Mouse (Mus musculus) NIH3T3 (cell line): ENCODE measurements around the gene Nelfb.
"Not testable (repeated sequence)": the region's sequence is repeated elsewhere in the genome, so short reads cannot be mapped to it uniquely, and the experiment has no call there.

Experiments used
- DNase-seq: peaks from one replicate; pipeline ENCODE4 v3.0.0-alpha.2; 2012; ENCODE audit warnings: low read depth

The Nelfb gene

GRCm38 (mm10) chr2:25211121-25211670, at the start of gene Nelfb:
Nelfb (minus strand) TSS chr2:25211489.
- DNase-seq: peak; percentile 95

GRCm38 (mm10) chr2:25258887-25259286, 47.6 kb upstream of the Nelfb start:
- peak; percentile 47 for DNase-seq

GRCm38 (mm10) chr2:25257250-25257649, 46.0 kb upstream of the Nelfb start:
- DNase-seq: not testable (repeated sequence)

DNA sequence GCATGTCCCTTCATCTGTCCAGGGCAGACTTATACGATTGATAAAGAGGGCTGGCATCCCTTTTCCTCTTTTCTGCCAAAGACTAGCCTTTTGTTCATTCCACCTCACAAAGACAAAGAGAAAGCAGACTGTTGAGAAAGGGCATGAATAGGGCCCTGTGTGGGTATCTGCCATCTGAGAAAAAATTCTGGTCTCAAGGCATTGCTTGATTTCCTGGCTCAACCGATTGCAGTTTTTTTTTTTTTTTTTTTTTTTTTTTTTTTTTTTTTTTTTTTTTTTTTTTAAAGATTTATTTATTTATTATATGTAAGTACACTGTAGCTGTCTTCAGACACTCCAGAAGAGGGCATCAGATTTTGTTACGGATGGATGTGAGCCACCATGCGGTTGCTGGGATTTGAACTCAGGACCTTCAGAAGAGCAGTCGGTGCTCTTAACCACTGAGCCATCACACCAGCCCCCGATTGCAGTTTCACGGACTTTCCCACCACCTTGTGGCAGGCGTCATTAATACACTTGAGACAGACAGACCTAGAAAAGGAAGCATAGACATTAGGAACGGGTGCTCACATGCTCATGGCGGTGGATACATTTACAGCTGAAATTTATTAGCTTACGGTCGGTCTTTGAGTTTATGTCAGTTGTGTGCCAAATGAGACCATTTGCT, 45.3 kb upstream of the Nelfb start:
- DNase-seq: peak; percentile 80

DNA sequence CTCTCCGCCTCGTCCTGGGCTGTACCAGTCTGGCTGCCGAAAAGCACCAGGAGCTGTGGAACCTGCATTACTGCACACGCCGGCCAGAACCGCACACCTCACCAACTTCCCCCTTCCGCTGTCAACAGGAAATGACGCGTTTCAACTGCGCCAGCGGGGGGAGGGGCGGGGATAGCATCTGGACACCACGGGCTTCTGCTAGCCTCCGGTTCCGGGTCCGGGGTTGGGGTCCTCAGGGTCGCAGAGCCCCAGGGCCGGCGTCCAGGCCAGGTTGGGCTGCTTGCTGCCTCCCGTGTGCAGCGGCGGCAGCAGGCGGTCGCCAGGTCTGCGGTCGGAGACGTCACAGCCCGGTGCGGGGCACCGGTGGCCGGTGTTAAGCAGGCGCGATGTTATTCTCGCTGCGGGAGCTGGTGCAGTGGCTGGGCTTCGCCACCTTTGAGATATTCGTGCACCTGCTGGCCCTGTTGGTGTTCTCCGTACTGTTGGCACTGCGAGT, 44.0 kb upstream of the Nelfb start, which contains the start of gene Tmem203:
TSS of gene Tmem203 (plus strand) at position 156 of the 496 bp plus-strand sequence.
- DNase-seq: peak; percentile 94

DNA sequence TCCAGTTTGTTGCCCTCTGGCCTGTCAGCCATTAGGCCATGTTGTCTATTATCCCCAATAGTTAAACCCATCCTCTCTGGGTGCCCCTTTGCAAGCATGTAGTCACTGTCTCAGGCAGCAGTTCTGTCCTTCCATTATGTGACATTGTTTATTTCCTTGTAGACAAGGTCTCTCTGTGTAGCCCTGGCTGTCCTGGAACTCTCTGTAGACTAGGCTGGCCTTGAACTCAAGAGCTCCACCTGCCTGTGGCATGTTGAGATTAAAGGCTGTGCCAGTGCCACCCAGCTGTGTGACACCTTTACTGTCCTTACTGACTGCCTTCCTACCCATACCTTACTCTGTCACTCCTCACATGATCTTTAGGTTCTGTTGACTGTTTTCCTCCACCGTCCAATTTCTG, 41.0 kb upstream of the Nelfb start:
- no peak for DNase-seq

DNA sequence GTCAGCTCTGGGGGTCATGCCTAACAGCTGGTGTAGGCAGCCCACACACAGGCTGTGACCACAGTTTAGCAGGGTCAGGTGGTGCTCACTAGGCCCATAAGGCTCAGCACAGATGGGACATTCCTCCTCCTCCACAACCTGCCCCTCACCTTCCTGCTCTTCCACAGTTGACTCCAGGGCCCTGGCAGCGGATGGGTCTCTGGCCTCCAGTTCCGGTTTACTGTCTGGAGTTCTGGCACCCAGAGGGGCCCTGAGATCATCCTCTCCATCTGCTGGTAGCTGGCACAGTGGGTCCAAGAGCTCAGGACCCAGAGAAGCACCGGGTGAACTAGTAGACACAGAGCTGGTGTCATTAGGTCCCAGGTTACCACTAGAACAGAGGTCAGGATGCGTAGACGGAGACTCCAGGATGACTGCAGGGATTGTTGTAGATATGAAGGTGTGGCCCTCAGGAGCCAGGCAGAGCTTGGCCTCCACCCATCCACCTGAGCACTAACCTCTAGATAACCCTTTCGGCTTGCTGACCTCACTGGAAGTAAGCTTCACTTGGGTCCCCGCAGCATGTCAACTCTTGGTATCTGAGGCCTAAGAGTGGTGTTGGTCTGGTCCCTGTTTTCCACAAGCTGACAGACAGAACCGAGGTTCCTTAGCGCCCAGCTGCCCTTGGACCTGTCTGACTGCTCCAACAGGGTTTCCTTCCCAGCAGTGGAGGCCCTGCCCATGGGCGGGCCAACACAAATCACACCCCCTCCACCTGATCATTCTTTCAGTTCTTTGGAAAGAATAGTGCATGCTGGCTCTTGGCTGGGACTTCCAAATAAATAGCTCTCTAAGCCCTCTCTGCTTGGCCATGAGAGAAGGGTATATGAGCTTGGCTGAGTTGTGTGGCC, 35.1 kb upstream of the Nelfb start, which contains the start of gene AL732309.1:
TSS of gene AL732309.1 (minus strand) at position 681 of the 890 bp plus-strand sequence.
- no peak for DNase-seq

DNA sequence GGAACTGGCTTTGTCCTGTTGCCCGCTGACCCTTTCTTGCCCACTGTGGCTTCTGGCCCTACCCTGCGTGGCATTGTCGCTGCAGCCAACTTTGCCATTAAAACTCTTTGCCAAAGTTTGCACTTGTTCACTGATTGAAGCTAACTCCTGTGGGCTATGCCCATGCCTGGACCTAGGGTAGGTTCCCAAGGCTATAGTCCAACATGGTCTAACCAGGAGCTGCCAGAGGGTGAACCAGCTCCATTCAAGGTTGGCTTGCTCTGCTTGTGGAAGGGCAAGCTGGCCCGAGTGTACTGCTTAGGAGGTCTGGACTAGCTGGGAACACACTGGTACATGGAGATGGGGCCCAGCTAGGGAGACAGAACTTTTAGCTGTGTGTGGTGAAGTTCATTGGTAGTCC, 32.9 kb upstream of the Nelfb start:
- DNase-seq: no peak

DNA sequence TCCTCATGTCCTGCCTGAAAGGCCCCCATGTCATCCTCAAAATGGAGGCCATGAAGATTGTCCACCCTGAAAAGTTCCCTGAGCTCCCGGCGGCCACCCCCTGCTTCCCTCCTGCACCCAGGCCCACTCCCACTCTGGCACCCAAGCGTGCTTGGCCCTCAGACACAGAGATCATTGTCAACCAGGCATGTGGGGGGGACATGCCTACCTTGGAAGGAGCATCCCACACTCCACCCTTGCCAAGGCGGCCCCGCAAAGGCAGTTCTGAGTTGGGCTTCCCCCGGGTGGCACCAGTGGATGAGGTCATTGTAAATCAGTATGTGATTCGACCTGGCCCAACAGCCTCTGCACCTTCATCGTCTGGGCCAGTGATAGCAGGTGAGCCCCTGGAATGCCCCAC, 32.1 kb upstream of the Nelfb start:
- no peak for DNase-seq

DNA sequence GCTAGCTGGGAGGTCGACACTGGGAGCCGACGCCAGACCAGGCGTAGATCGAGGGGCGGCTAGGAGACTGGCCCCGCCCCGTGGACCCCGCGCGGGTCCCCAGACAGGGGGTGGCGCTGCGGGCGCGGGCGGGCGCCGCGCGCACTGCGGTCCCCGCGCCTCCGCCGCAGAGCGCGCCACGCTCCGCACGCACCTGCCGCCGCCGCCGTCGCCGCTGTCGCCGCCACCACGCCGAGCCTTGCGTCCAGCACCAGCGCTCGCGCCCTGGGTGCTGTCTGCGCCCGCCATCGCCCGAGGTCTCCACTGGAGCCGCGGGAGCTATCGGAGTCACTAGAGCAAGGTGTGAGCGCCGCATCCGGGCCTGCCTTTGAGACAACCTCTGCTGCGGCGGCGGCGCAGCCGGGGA, 30.8 kb upstream of the Nelfb start, which contains the start of the genes Rnf208 and Cysrt1:
TSS of gene Rnf208 (plus strand) at position 155 of the 406 bp plus-strand sequence.
TSS of gene Cysrt1 (minus strand) at position 352 of the 406 bp plus-strand sequence.
- DNase-seq: no peak

GRCm38 (mm10) chr2:25241438-25241775, 30.1 kb upstream of the Nelfb start:
- DNase-seq: no peak

DNA sequence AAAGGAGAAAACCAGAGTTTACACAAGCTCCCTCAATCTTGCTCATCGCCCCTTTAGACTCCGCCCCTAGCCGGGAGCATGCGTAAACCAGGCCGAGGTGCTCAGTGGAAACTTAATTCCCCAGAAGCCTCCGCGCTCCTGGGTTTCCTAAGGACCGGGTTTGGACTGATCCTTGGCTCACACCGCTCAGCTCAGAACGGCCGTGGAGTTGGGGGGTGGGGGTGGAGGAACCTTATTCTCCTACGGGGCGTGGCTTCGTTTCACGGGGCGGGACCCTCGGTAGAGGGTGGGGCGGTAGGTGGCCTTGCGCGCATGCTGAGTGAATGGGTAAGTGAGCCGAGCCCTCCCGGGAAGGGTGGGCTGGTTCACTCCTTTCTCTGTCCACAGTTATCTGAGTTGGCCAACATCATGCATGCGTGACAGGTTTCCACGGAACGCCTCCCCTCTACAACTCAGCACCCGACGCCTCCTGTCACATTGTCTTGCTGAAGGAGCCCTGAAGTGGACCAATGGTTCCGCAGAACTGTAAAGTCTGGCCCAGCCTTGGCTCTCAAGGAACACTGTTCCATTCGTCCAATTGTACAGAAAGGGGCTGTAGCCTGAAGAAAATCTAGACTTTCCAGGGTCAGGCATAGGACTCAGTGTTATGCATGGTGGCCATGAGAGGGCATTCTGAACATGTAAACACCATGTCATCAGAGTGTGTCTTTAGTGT, 29.6 kb upstream of the Nelfb start:
- no peak for DNase-seq

DNA sequence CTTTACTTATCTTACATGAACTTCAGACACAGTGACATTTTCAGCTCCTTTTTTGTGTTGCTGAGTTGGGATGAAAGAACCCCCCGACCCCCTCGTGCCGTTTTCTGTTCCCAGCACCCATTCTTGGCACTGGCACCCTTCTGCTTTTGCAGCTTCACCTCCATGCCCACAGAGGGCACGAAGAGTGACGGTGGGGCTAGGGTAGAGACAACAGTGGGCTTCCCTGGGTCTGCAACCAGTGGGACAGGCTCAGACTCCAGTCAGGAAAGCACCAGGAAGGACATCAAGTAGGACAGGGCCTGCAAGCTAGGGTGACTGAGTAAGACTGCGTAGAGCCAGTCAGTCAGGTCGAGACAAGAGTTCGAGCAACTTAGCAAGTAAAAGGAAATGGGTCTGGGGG, 29.0 kb upstream of the Nelfb start:
- no peak for DNase-seq

DNA sequence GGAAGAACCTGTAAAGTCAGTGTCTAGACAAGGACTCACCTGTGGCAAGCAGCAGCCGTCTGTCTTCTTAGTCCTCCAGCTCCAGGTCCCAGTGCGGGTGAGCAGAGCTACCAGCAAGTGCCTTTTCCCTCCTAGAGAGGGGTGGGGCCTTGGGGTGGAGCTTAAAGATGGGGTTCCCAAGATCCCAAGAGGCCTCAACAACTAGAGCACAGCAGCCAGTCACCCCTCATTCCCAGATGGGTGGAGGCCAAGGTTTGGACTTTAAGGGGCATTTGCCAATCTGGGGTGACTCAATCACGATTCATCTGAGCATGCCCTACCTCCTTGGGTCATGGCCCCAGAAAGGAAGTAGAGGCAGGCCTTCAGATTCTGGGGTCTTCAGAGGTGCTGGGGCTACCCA, 28.5 kb upstream of the Nelfb start:
- DNase-seq: no peak

- DNase-seq: no peak
These were observed 26.8 kb upstream of the Nelfb start for GRCm38 (mm10) chr2:25238106-25238505.

DNA sequence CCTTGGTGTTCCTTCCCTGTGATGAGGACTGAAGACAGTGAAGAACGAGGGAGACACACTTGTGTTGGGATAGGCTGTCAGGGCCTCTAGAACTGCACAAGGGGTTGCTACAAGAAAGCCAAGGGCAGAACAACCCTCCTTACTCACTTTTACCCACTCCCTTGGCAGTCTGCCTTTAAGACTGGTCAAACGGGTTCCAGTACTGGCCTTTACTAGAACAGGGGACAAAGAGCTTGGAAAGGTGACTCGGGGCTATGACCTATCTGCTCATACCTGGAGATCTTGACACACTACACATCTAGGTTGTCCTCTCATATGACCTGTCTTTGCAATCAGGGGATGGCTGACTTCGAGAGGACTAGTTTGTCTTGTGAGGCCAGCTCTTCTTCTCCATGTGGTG, 26.2 kb upstream of the Nelfb start:
- DNase-seq: no peak

DNA sequence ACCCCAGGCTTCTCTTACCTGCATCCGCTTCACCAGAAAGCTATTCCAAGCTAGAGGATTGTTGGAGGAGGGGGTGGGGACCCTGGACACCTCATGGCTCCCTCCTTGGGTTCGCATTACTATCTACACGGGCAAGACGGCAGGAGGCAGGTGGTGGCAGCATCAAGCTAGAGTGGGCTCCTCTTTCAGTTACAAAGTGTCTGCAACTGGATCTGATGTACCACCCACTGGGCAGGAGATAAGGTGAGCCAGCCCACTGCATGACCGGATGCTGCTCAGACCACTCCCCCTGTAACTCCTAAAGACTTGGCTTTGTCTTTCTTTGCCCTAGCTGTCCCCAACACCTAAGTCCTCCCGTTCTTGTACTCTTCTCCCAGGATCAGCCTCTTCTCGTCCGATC, 25.3 kb upstream of the Nelfb start, which contains the start of gene Rnf224:
TSS of gene Rnf224 (minus strand) at position 174 of the 400 bp plus-strand sequence.
- no peak for DNase-seq

- no peak for DNase-seq
These were observed 23.4 kb upstream of the Nelfb start for GRCm38 (mm10) chr2:25234551-25235220.

DNA sequence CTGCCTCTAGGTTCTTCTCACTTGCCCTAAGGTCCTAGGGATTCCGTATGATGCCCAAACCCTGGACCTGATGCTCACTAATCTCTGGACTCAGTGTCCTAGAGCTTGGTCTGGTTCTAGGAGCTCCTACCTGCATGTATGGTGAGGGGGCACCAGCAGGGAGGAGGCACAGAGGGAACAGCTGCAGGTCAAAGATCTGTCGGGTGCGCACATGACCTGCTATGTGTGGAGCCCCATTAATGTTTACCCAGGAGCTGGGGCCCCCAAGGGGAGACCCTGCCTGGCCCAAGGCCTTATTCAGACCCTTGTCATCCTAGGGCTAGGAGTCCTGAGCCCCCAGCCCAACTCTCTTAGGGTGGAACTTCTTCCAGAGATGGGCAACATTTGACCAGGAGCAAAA, 22.8 kb upstream of the Nelfb start, which contains the start of gene Slc34a3:
TSS of gene Slc34a3 (minus strand) at position 315 of the 400 bp plus-strand sequence.
- DNase-seq: no peak

DNA sequence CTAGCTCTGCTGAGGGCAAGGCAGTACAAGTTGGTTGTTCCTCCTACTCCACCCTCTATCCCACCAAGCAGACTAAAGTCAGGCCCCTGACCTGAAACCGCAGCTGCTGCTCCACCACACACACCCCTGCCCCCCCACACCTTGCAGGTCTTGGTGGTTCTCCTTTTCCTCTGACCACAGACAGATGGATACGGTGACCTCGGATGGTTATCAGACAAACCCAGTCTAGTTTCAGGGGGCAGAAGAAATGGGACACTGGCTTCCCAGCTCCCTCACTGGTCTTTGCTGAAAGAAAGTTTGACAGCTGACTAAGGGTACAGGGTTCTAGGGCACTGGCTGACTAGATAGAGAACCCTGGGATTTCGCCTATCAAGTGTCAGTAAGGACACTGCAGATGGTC, 22.1 kb upstream of the Nelfb start:
- DNase-seq: no peak

- no peak for DNase-seq
These were observed 19.7 kb upstream of the Nelfb start for GRCm38 (mm10) chr2:25231038-25231437.
